Mouse (Mus musculus) bone marrow macrophage, adult 2 months (primary cell): ENCODE measurements around the gene C9orf72.

Source experiments
- CTCF ChIP-seq: IDR thresholded peaks from 2 replicates; pipeline ENCODE4 v1.5.1; 2012; ENCODE audit warnings: low read depth, mild to moderate bottlenecking, low read length, moderate library complexity
- POLR2A ChIP-seq: IDR thresholded peaks from 2 replicates; pipeline ENCODE4 v1.6.1; 2012; ENCODE audit warnings: mild to moderate bottlenecking, low read depth, low read length, borderline replicate concordance

DNA sequence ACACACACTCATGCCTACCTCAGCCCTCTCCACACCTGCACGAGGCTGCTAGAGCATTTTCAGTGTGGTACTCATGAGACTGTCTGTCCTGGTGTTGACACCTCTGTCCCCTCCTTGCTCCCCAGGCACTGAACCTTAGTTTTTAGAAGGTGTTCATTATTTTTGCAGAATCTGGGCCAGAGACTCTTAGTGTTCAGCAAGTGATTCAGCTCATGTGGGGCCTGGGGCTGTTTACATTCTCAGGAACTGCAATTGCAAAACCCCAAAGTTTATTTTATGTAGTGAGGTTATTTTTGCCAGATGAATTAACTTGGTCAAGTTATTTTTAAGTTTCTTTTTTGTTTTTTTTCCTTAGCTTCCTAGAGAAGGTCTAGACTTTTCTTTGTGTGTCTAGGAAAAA, 52.4 kb downstream of the C9orf72 start:
- no peak for TF ChIP-seq CTCF
- TF ChIP-seq POLR2A = no peak
